Mouse (Mus musculus) induced T-regulatory cell, adult 2 months (primary cell): ENCODE data around the gene Slc16a8.

Experiments used
- DNase-seq: peaks from one replicate; pipeline ENCODE4 v3.0.0-alpha.2; 2012; ENCODE audit warnings: low read depth

The Slc16a8 gene

GRCm38 (mm10) chr15:79216191-79216590, 38.4 kb downstream of the Slc16a8 start:
- no peak for DNase-seq

- no peak for DNase-seq
These were observed 41.0 kb downstream of the Slc16a8 start for GRCm38 (mm10) chr15:79213591-79213990.

GRCm38 (mm10) chr15:79212750-79213446, 41.7 kb downstream of the Slc16a8 start:
- no peak for DNase-seq

GRCm38 (mm10) chr15:79210357-79210756, 44.2 kb downstream of the Slc16a8 start:
- no peak for DNase-seq

- DNase-seq, result peak; percentile 88
These were observed 45.7 kb downstream of the Slc16a8 start for GRCm38 (mm10) chr15:79208758-79209439.

- DNase-seq, result no peak
These were observed 46.4 kb downstream of the Slc16a8 start for GRCm38 (mm10) chr15:79208211-79208610.

- DNase-seq, result no peak
These were observed 52.0 kb downstream of the Slc16a8 start for GRCm38 (mm10) chr15:79202575-79202974.

- no peak for DNase-seq
These were observed 52.9 kb downstream of the Slc16a8 start for GRCm38 (mm10) chr15:79201491-79202150.
